ENCODE assay signal across 9 mouse cellular contexts in the genomic region with DNA sequence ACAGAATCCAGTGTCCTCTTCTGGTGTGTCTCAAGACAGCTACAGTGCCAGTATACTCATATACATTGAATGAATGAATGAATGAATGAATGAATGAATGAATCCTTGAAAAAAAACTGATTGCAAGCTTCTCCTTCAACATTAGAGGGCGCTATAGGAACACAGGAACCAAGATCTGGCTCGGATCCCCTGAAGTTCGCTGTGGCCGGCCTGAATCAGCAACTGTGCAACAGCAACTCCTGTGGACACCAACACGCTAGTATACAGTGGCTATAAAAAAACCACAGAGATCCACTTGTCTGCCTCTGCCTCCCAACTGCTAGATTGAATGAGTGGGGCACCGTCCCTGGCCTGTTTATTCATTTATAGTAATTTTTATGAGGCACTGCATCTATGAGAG. TPM values are rescaled to one million over a fixed set of nuclear protein-coding genes. Genes with fewer than 3 reads are reported as not detected.
A peak's percentile ranks its signal among the peaks of the same experiment; 100 is the strongest.
DNase-seq lines count a peak whose midpoint lies in the region; ATAC-seq lines count a peak whose summit lies in the region.
"Had no signal": no experiment of that assay in that cellular context is flagged by ENCODE, and none has a peak within 500 bp of the region (broad histone marks: within the 10 kb centered on the region; RNA-seq: fewer than 3 reads in every experiment).

No protein-coding gene starts in this region.

- DNase-seq in frontal cortex, adult 2 months (ENCODE audit: extremely low spot score in 1 of 2, low spot score in 1 of 2), result peak; percentile 1 to 68
- DNase-seq in frontal cortex, postnatal 14 days (ENCODE audit: low spot score in 2 of 2), result no peak
- peak; percentile 54 for DNase-seq in A20 (ENCODE audit: low read depth, low spot score)
- DNase-seq in adrenal gland, postnatal 14 days, result peak; percentile 65
- peak; percentile 21 for DNase-seq in gastrocnemius, postnatal 25 days
- DNase-seq in left cerebral cortex, postnatal 25 days (ENCODE audit: low spot score in 2 of 2), result peak; percentile 39 to 58
- DNase-seq in neural tube, embryonic 10.5 days (ENCODE audit: extremely low spot score, low spot score), result peak; percentile 31

- no peak for ATAC-seq in erythroid progenitor cell, adult 5-6 weeks (replicated peaks; ENCODE audit: low FRiP score, poor library complexity, severe bottlenecking)

- intact Hi-C loops in left cerebral cortex, postnatal 25 days (cut with DNase I), result loop anchor here (2.0 to 5.0 kb wide), 5 partner anchors 52 to 484 kb away; no protein-coding TSS in a partner anchor

RNA-seq across cellular contexts. Expression of gene Slc17a3, which starts 6.2 kb away (rescaled TPM):
- polyA plus RNA-seq in frontal cortex, adult 2 months (2012; rRNA removed), result not detected in 2 replicates
- total RNA-seq in adrenal gland, postnatal 14 days (2021), result 0.38 and 4.4 TPM in 2 replicates
- not detected for total RNA-seq in gastrocnemius, postnatal 25 days (2021)
- under 1 TPM; 0.11 to 0.16 TPM for total RNA-seq in left cerebral cortex, postnatal 25 days (2021)
- not detected in 2 replicates for total RNA-seq in erythroid progenitor cell, adult 5-6 weeks (2015; ENCODE audit: low replicate concordance)
- total RNA-seq in erythroid progenitor cell, adult 5-6 weeks (2017; ENCODE audit: low replicate concordance), result not detected in 2 replicates

RNA-seq across cellular contexts. Expression of gene Slc17a2, which starts 26.3 kb away (rescaled TPM):
- polyA plus RNA-seq in frontal cortex, adult 2 months (2012; rRNA removed), result 0.02 and 0.04 TPM in 2 replicates
- total RNA-seq in adrenal gland, postnatal 14 days (2021), result 0.68 and 12.9 TPM in 2 replicates
- total RNA-seq in gastrocnemius, postnatal 25 days (2021), result not detected
- total RNA-seq in left cerebral cortex, postnatal 25 days (2021), result not detected
- total RNA-seq in erythroid progenitor cell, adult 5-6 weeks (2015; ENCODE audit: low replicate concordance), result not detected in 2 replicates
- total RNA-seq in erythroid progenitor cell, adult 5-6 weeks (2017; ENCODE audit: low replicate concordance), result not detected in 2 replicates
- polyA plus RNA-seq: limb, embryonic 15.5 days had no signal

RNA-seq across cellular contexts. Expression of gene Slc17a1, which starts 34.5 kb away (rescaled TPM):
- not detected in 2 replicates for polyA plus RNA-seq in frontal cortex, adult 2 months (2012; rRNA removed)
- 1.1 TPM in 1 of 2 replicates, not detected in the other for total RNA-seq in adrenal gland, postnatal 14 days (2021)
- total RNA-seq in gastrocnemius, postnatal 25 days (2021), result not detected
- total RNA-seq in left cerebral cortex, postnatal 25 days (2021), result not detected
- not detected in 2 replicates for total RNA-seq in erythroid progenitor cell, adult 5-6 weeks (2015; ENCODE audit: low replicate concordance)
- not detected in 2 replicates for total RNA-seq in erythroid progenitor cell, adult 5-6 weeks (2017; ENCODE audit: low replicate concordance)
- polyA plus RNA-seq: limb, embryonic 15.5 days had no signal

Comparison
In these comparisons a context has a peak if more than half of its experiments do, and no peak if none do; other contexts are left out.
1. DNase-seq: peak in frontal cortex, adult 2 months (2 of 2), A20 (single experiment), adrenal gland, postnatal 14 days (single experiment), gastrocnemius, postnatal 25 days (single experiment), left cerebral cortex, postnatal 25 days (2 of 2) and neural tube, embryonic 10.5 days (single experiment); none in frontal cortex, postnatal 14 days (0 of 2).